27 mouse cellular contexts compared by ENCODE assay signal in the genomic region with DNA sequence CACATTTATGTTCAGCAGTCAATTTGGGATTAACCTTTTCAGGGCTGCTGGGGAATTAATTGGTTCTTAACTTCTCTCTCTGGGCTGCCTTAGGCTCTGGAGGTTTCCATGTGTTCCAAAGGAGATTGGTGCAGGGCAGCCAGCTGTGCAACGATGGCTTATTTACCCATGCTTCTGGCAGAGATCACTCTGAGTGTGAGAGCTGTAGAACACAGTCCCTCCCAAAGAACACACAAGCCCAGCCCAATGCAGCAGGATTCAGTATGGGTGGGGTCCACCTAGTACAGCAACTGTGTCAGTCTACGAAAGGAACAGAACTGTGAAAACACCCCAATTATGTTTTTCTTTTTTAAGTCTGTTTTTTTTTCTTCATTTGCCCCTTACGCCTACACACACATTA. TPM values are rescaled to one million over a fixed set of nuclear protein-coding genes. Genes with fewer than 3 reads are reported as not detected.
DNase-seq lines count a peak whose midpoint lies in the region; ATAC-seq and TF ChIP-seq lines count a peak whose summit lies in the region.
"Had no signal": no experiment of that assay in that cellular context is flagged by ENCODE, and none has a peak within 500 bp of the region (broad histone marks: within the 10 kb centered on the region; RNA-seq: fewer than 3 reads in every experiment).

No protein-coding gene starts in this region.

- no peaks in the 10 kb centered on the region for H3K4me1 ChIP-seq in midbrain, embryonic 14.5 days (ENCODE audit: control insufficient read depth, insufficient read depth, low read length)
- no peaks in the 10 kb centered on the region for H3K4me1 ChIP-seq in midbrain, embryonic 15.5 days
- no peaks in the 10 kb centered on the region for H3K4me1 ChIP-seq in testis, adult 2 months (ENCODE audit: control insufficient read depth, insufficient read depth, low read length)
- no peaks in the 10 kb centered on the region for H3K4me1 ChIP-seq in stomach, postnatal 0 days (replicated peaks; ENCODE audit: control insufficient read depth, insufficient read depth)
- H3K4me1 ChIP-seq: embryonic facial prominence, embryonic 10.5 days; embryonic facial prominence, embryonic 12.5 days; forebrain, embryonic 13.5 days; forebrain, embryonic 15.5 days had no signal

- TF ChIP-seq CTCF in testis, adult 2 months (IDR thresholded peaks at IDR 0.05; ENCODE audit: control insufficient read depth, insufficient read depth, insufficient replicate concordance, low read depth, low read length) = no peak
- no peak for TF ChIP-seq CTCF in stomach, postnatal 0 days (IDR thresholded peaks at IDR 0.05; ENCODE audit: low read depth)

- DNase-seq in midbrain, embryonic 14.5 days = peak; percentile 11
- DNase-seq in testis, postnatal 14 days (ENCODE audit: low spot score) = no peak
- peak; percentile 20 for DNase-seq in stomach, postnatal 0 days (ENCODE audit: low spot score)
- no peak for DNase-seq in spleen, postnatal 4 days (ENCODE audit: low spot score in 2 of 2)
- DNase-seq: adrenal gland, adult 8-10 months; adrenal gland, postnatal 14 days; adrenal gland, postnatal 36 days; B cell, adult 2 months; cerebellum, adult 11 months; cerebellum, adult 18-20 months; cerebellum, adult 8-10 months; cerebellum, adult 9-11 months; cerebellum, postnatal 14 days; cerebellum, postnatal 36 days; embryo, embryonic 11 days; forebrain, postnatal 0 days had no signal

- WGBS in midbrain, embryonic 14.5 days = 66% methylated on average over 3 of the region's 3 CpGs
- WGBS in midbrain, embryonic 15.5 days = 65% methylated on average over 3 of the region's 3 CpGs
- WGBS in stomach, postnatal 0 days = 58% methylated on average over 3 of the region's 3 CpGs

- no peak overlapping the region for H3K9ac ChIP-seq in midbrain, embryonic 14.5 days (replicated peaks; ENCODE audit: low read length)
- H3K9ac ChIP-seq in midbrain, embryonic 15.5 days = no peak overlapping the region
- H3K9ac ChIP-seq in stomach, postnatal 0 days (ENCODE audit: low read length) = no peak overlapping the region
- H3K9ac ChIP-seq: embryonic facial prominence, embryonic 12.5 days; forebrain, embryonic 13.5 days; forebrain, embryonic 15.5 days; forebrain, postnatal 0 days had no signal

- TF ChIP-seq POLR2A in testis, adult 2 months (IDR thresholded peaks at IDR 0.05; ENCODE audit: control insufficient read depth, low read depth, low read length) = no peak

- H3K36me3 ChIP-seq in midbrain, embryonic 14.5 days (ENCODE audit: control insufficient read depth, insufficient read depth, low read length) = no peaks in the 10 kb centered on the region
- H3K36me3 ChIP-seq in midbrain, embryonic 15.5 days (replicated peaks) = no peaks in the 10 kb centered on the region
- H3K36me3 ChIP-seq in testis, adult 2 months (ENCODE audit: control insufficient read depth, insufficient read depth, low read length) = no peaks in the 10 kb centered on the region
- no peaks in the 10 kb centered on the region for H3K36me3 ChIP-seq in stomach, postnatal 0 days (ENCODE audit: control insufficient read depth, insufficient read depth, low read length)
- H3K36me3 ChIP-seq: embryonic facial prominence, embryonic 10.5 days; embryonic facial prominence, embryonic 12.5 days; forebrain, embryonic 15.5 days; G1E had no signal

- no peaks in the 10 kb centered on the region for H3K9me3 ChIP-seq in midbrain, embryonic 14.5 days (ENCODE audit: control insufficient read depth, low read length)
- no peaks in the 10 kb centered on the region for H3K9me3 ChIP-seq in midbrain, embryonic 15.5 days
- no peaks in the 10 kb centered on the region for H3K9me3 ChIP-seq in stomach, postnatal 0 days (ENCODE audit: control insufficient read depth, low read length)
- H3K9me3 ChIP-seq: embryonic facial prominence, embryonic 10.5 days; embryonic facial prominence, embryonic 12.5 days; forebrain, embryonic 13.5 days; forebrain, embryonic 15.5 days; G1E had no signal

- no peak for TF ChIP-seq EP300 in stomach, postnatal 0 days (optimal IDR thresholded peaks at IDR 0.05)

- H3K4me3 ChIP-seq in midbrain, embryonic 14.5 days (replicated peaks; ENCODE audit: low read depth, low read length) = no peak overlapping the region
- no peak overlapping the region for H3K4me3 ChIP-seq in midbrain, embryonic 15.5 days
- H3K4me3 ChIP-seq in testis, adult 2 months (ENCODE audit: control insufficient read depth, low read depth, low read length) = no peak overlapping the region
- no peak overlapping the region for H3K4me3 ChIP-seq in stomach, postnatal 0 days (ENCODE audit: low read depth, low read length)
- H3K4me3 ChIP-seq: embryonic facial prominence, embryonic 10.5 days; embryonic facial prominence, embryonic 12.5 days; forebrain, embryonic 13.5 days; forebrain, embryonic 15.5 days had no signal

- no peaks in the 10 kb centered on the region for H3K27me3 ChIP-seq in midbrain, embryonic 14.5 days (ENCODE audit: control insufficient read depth, insufficient read depth, low read length)
- no peaks in the 10 kb centered on the region for H3K27me3 ChIP-seq in midbrain, embryonic 15.5 days (replicated peaks)
- no peaks in the 10 kb centered on the region for H3K27me3 ChIP-seq in testis, adult 2 months (ENCODE audit: control insufficient read depth, insufficient read depth, low read length)
- no peaks in the 10 kb centered on the region for H3K27me3 ChIP-seq in stomach, postnatal 0 days (ENCODE audit: control insufficient read depth, insufficient read depth, low read length)
- H3K27me3 ChIP-seq: CH12.LX; forebrain, embryonic 15.5 days had no signal

- ATAC-seq in midbrain, embryonic 14.5 days (ENCODE audit: low FRiP score, low TSS enrichment) = no peak
- ATAC-seq in midbrain, embryonic 15.5 days (replicated peaks) = no peak
- ATAC-seq in stomach, postnatal 0 days (ENCODE audit: low FRiP score, low TSS enrichment) = 0 out of 2 replicates have a peak, but pooled peaks have one; percentile 59
- ATAC-seq: activated CD4-positive, CD25-positive, alpha-beta regulatory T cell, adult 4 months; CD4-positive, CD25-positive, alpha-beta regulatory T cell, adult 4 months; forebrain, embryonic 13.5 days; forebrain, embryonic 15.5 days; forebrain, postnatal 0 days; Patski had no signal

- H3K4me2 ChIP-seq in midbrain, embryonic 14.5 days (ENCODE audit: low read length) = no peak overlapping the region
- no peak overlapping the region for H3K4me2 ChIP-seq in midbrain, embryonic 15.5 days
- H3K4me2 ChIP-seq in stomach, postnatal 0 days (replicated peaks; ENCODE audit: low read depth) = no peak overlapping the region
- H3K4me2 ChIP-seq: embryonic facial prominence, embryonic 12.5 days; forebrain, embryonic 13.5 days; forebrain, embryonic 15.5 days had no signal

- no peak overlapping the region for H3K27ac ChIP-seq in midbrain, embryonic 14.5 days (replicated peaks; ENCODE audit: low read depth, low read length)
- H3K27ac ChIP-seq in midbrain, embryonic 15.5 days = no peak overlapping the region
- H3K27ac ChIP-seq in testis, adult 2 months (ENCODE audit: control insufficient read depth, insufficient read depth, low read depth, low read length) = peak overlapping the region; percentile 36; the same call in 1 of the 2 replicates
- H3K27ac ChIP-seq in stomach, postnatal 0 days (replicated peaks) = no peak overlapping the region
- H3K27ac ChIP-seq: embryonic facial prominence, embryonic 10.5 days; embryonic facial prominence, embryonic 12.5 days; forebrain, embryonic 13.5 days; forebrain, embryonic 15.5 days had no signal

RNA-seq across cellular contexts. Expression of a gene that starts 14.3 kb away (rescaled TPM):
- 0.39 and 0.75 TPM in 2 replicates for polyA plus RNA-seq in midbrain, embryonic 14.5 days (2014; fragmentation: Nextera tagmentation; extraction: Ambion mirVana)
- polyA plus RNA-seq in midbrain, embryonic 15.5 days (2015; fragmentation: Nextera tagmentation; extraction: Ambion mirVana) = 0.74 and 0.75 TPM in 2 replicates
- 3.5 and 5.1 TPM in 2 replicates for polyA plus RNA-seq in testis, adult 2 months (2012; rRNA removed)
- 3.6 and 3.9 TPM in 2 replicates for polyA plus RNA-seq in stomach, postnatal 0 days (2015; fragmentation: Nextera tagmentation; extraction: Ambion mirVana)
- polyA plus RNA-seq: G1E had no signal

Comparison
In these comparisons a context has a peak if more than half of its experiments do, and no peak if none do; other contexts are left out.
1. DNase-seq: peak in midbrain, embryonic 14.5 days (single experiment) and stomach, postnatal 0 days (single experiment); none in testis, postnatal 14 days (single experiment) and spleen, postnatal 4 days (0 of 2).